Mouse (Mus musculus) neural tube, embryonic 14.5 days (tissue): ENCODE results near the gene Zpbp2. TPM values are rescaled to one million over a fixed set of nuclear protein-coding genes. Genes with fewer than 3 reads are reported as not detected.

Source experiments
- ATAC-seq: fragments of 200-750 bp; cut with Nextera tagmentation; 2 replicates; pipeline ENCODE4 v1.8.0; 2017; ENCODE audit warnings: low read depth, mild to moderate bottlenecking, moderate TSS enrichment, moderate library complexity
- H3K27ac ChIP-seq: fragments of 300-500 bp; sonication (generic); 2 replicates; pipeline ENCODE4 v1.5.1; 2014; ENCODE audit warnings: low read depth, mild to moderate bottlenecking, control low read depth, low read length, moderate library complexity, mixed read lengths
- H3K27me3 ChIP-seq: fragments of 300-500 bp; sonication (generic); 2 replicates; pipeline ENCODE4 v1.6.1; 2014; ENCODE audit warnings: low read length; ENCODE audit not compliant: control insufficient read depth, insufficient read depth
- H3K36me3 ChIP-seq: fragments of 300-500 bp; sonication (generic); 2 replicates; pipeline ENCODE4 v1.6.1; 2014; ENCODE audit warnings: low read length, mixed read lengths; ENCODE audit not compliant: control insufficient read depth, insufficient read depth
- H3K4me1 ChIP-seq: fragments of 300-500 bp; sonication (generic); 2 replicates; pipeline ENCODE4 v1.6.1; 2014; ENCODE audit warnings: low read length; ENCODE audit not compliant: control insufficient read depth, insufficient read depth
- H3K4me2 ChIP-seq: fragments of 300-500 bp; sonication (generic); 2 replicates; pipeline ENCODE4 v1.6.1; 2014; ENCODE audit warnings: mild to moderate bottlenecking, low read depth, low read length, control low read depth
- H3K4me3 ChIP-seq: fragments of 300-500 bp; sonication (generic); 2 replicates; pipeline ENCODE4 v1.5.1; 2014; ENCODE audit warnings: low read depth, low read length, control low read depth, mixed read lengths
- H3K9ac ChIP-seq: fragments of 300-500 bp; sonication (generic); replicated peaks from 2 replicates; pipeline ENCODE4 v1.6.1; 2014; ENCODE audit warnings: low read depth, mild to moderate bottlenecking, control low read depth, low read length, mixed read lengths
- H3K9me3 ChIP-seq: fragments of 300-500 bp; sonication (generic); 2 replicates; pipeline ENCODE4 v1.6.1; 2016; ENCODE audit warnings: low read length; ENCODE audit not compliant: control insufficient read depth
- WGBS: fragments of 180-500 bp; shearing (Covaris S2); extraction: QIAGEN DNeasy Blood & Tissue Kit; methylation state at CpG from one replicate; pipeline ENCODE4 v1.1.7; 2014; 5-methylcytosine and 5-hydroxymethylcytosine counted together
- polyA plus RNA-seq: library from polyadenylated mRNA; unstranded; fragments of >200 nt; fragmentation: Nextera tagmentation; extraction: Ambion mirVana; gene quantifications from 2 replicates; pipeline ENCODE4 v1.2.1, GENCODE M21; 2014

Zpbp2 gene
- polyA plus RNA-seq, 1 experiment from 2014 or later: not detected

DNA sequence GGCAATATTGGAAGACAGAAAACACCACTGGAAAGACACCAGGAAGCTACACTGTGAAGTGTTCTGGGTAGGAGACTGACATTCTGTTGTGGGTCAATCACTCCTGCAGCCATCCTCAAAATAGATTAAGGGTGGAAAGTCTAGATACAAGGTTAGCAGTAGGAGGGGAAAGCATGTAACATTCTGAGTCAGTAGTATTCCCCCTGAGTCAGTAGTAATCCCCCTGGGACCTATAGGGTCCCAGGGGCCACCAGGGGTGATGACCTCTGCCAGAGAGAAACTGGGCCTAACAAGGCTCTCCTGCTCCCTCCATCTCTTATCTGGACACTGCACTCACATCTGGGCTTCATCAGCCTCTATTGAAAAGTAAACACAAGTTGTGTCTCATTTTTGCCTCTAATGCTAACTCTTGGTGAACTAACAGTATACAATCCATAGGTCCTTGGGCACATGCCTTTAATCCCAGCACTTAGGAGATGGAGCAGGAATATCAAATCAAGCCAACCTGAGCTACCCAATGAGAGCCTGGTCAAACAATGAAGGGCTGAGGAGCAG is 13.3 kb upstream of the Zpbp2 start:
- H3K4me2 ChIP-seq: no peak overlapping the region
- H3K9ac ChIP-seq: no peak overlapping the region
- H3K4me1 ChIP-seq: no peaks in the 10 kb centered on the region
- no peaks in the 10 kb centered on the region for H3K9me3 ChIP-seq
- no peak for ATAC-seq
- no peaks in the 10 kb centered on the region for H3K36me3 ChIP-seq
- H3K27me3 ChIP-seq: peaks cover 3% of the 10 kb centered on the region
- no peak overlapping the region for H3K4me3 ChIP-seq
- no peak overlapping the region for H3K27ac ChIP-seq

- Histone ChIP-seq H3K27me3 (peaks cover 23% of the 10 kb centered on the region), H3K4me3 (no peak overlapping the region), H3K9me3 (no peaks in the 10 kb centered on the region), H3K9ac (no peak overlapping the region), H3K4me2 (no peak overlapping the region), H3K27ac (no peak overlapping the region), H3K4me1 (no peaks in the 10 kb centered on the region), H3K36me3 (no peaks in the 10 kb centered on the region)
- ATAC-seq: no peak
- WGBS: 77% methylated on average over 5 of the region's 5 CpGs
Measured at GRCm38 (mm10) chr11:98540319-98540718, 10.6 kb upstream of the Zpbp2 start.

GRCm38 (mm10) chr11:98542553-98542952 is 8.3 kb upstream of the Zpbp2 start:
- WGBS: 76% methylated on average over 8 of the region's 8 CpGs
- no peaks in the 10 kb centered on the region for H3K4me1 ChIP-seq
- H3K27me3 ChIP-seq: peaks cover 45% of the 10 kb centered on the region
- H3K9ac ChIP-seq: no peak overlapping the region
- no peaks in the 10 kb centered on the region for H3K9me3 ChIP-seq
- H3K4me2 ChIP-seq: no peak overlapping the region
- ATAC-seq: no peak
- no peak overlapping the region for H3K4me3 ChIP-seq
- no peak overlapping the region for H3K27ac ChIP-seq
- H3K36me3 ChIP-seq: no peaks in the 10 kb centered on the region

GRCm38 (mm10) chr11:98543414-98543813 is 7.5 kb upstream of the Zpbp2 start:
- ATAC-seq: no peak
- H3K4me3 ChIP-seq: no peak overlapping the region
- H3K9ac ChIP-seq: no peak overlapping the region
- WGBS: 88% methylated on average over 1 of the region's 1 CpGs
- H3K9me3 ChIP-seq: no peaks in the 10 kb centered on the region
- no peaks in the 10 kb centered on the region for H3K36me3 ChIP-seq
- no peak overlapping the region for H3K4me2 ChIP-seq
- H3K27me3 ChIP-seq: peaks cover 50% of the 10 kb centered on the region
- no peak overlapping the region for H3K27ac ChIP-seq
- H3K4me1 ChIP-seq: no peaks in the 10 kb centered on the region

- Histone ChIP-seq H3K36me3 (no peaks in the 10 kb centered on the region), H3K27me3 (peaks cover 56% of the 10 kb centered on the region), H3K9me3 (no peaks in the 10 kb centered on the region), H3K4me3 (peak overlapping the region; percentile 42), H3K4me2 (peak overlapping the region; percentile 81), H3K27ac (no peak overlapping the region), H3K4me1 (no peaks in the 10 kb centered on the region), H3K9ac (0 out of 2 replicates have a peak overlapping the region, but pooled peaks have one; percentile 37)
- WGBS: 5% methylated on average over 16 of the region's 16 CpGs
- ATAC-seq: no peak
Measured at GRCm38 (mm10) chr11:98544890-98545677, 5.8 kb upstream of the Zpbp2 start.

GRCm38 (mm10) chr11:98545711-98546231 is 5.1 kb upstream of the Zpbp2 start, which contains the start of gene Ikzf3:
Gene Ikzf3, minus strand, starts transcription at chr11:98546031.
- Histone ChIP-seq H3K27ac (no peak within 1 kb of the TSS), H3K9ac (0 out of 2 replicates have a peak within 1 kb of the TSS, but pooled peaks have one; percentile 37), H3K4me3 (peak within 1 kb of the TSS; percentile 42), H3K4me2 (peak within 1 kb of the TSS; percentile 81), H3K4me1 (no peaks in the 10 kb centered on the region), H3K9me3 (no peaks in the 10 kb centered on the region), H3K36me3 (no peaks in the 10 kb centered on the region), H3K27me3 (peaks cover 58% of the 10 kb centered on the region)
- ATAC-seq: no peak
- 2% methylated on average over 52 of the region's 58 CpGs for WGBS

DNA sequence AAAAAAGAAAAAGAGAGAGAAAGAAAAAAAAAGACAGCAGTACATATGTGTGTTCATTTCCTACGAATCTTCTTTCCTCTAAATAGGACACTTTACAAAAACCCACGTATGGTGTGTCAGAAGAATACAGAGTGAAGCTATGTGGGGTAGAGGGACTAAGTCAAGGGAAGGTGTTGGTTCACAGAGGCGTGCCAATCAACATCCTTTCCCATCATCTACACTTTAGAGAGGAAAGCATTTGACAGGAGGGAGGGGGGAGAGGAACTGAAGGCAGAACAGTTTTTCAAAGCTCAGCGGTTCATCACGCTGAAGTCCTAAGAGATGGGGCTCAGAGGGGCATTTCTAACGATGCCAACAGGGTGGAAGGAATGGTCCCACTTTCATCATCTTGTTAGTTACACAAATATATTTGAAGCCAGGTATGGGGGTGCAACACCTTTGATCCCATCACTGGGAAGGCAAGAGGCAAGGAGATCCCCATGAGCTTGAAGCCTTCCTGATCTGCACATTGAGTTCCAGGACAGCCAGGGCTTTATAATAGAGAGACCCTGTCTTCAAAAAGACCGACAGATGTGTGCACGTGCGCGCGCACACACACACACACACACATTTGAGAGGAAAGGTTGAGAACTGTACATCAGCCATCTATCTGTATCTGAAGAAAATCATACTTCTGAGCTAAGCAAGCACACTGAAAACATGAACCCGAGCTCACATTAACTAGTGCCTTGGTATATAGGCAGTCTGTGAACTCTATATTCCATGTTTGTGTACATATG is 4.2 kb upstream of the Zpbp2 start:
- 42% methylated on average over 12 of the region's 12 CpGs for WGBS
- Histone ChIP-seq H3K36me3 (no peaks in the 10 kb centered on the region), H3K9ac (no peak overlapping the region), H3K4me1 (0 out of 2 replicates have a peak, but pooled peaks cover 3% of the 10 kb centered on the region), H3K4me3 (no peak overlapping the region), H3K4me2 (no peak overlapping the region), H3K9me3 (no peaks in the 10 kb centered on the region), H3K27me3 (peaks cover 58% of the 10 kb centered on the region), H3K27ac (no peak overlapping the region)
- no peak for ATAC-seq

DNA sequence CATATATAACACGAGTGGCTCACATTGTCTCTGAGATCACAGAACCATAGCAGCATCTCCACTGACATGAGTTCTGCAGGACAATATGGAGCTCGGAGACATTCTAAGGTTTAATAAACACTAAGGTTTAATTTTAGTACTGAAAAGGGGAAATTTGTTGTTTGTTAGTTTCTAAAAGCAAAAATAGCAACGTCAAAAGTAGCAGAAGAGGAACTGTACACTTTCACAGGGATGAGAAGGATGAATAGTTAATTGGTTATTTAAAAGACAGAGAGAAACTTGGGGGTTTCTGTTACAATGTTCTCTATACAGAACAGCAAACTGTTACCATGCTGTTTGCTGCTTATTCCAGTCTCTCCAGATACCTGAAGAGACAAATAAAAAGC is 3.6 kb upstream of the Zpbp2 start:
- 59% methylated on average over 3 of the region's 3 CpGs for WGBS
- Histone ChIP-seq H3K27me3 (peaks cover 57% of the 10 kb centered on the region), H3K4me1 (0 out of 2 replicates have a peak, but pooled peaks cover 4% of the 10 kb centered on the region)

More for the DNA sequence above, 3.6 kb upstream of the Zpbp2 start:
- no peaks in the 10 kb centered on the region for H3K36me3 ChIP-seq
- no peak overlapping the region for H3K4me3 ChIP-seq
- no peak overlapping the region for H3K9ac ChIP-seq
- no peak overlapping the region for H3K4me2 ChIP-seq
- no peaks in the 10 kb centered on the region for H3K9me3 ChIP-seq
- no peak for ATAC-seq
- H3K27ac ChIP-seq: no peak overlapping the region
